Mouse (Mus musculus) bone marrow, adult 2 months (tissue): ENCODE measurements around the gene Tmem266. TPM values are rescaled to one million over a fixed set of nuclear protein-coding genes. Genes with fewer than 3 reads are reported as not detected.

Experiments used
- H3K27ac ChIP-seq: fragments of 200-500 bp; 2 replicates; pipeline ENCODE4 v1.5.1; 2012; ENCODE audit warnings: low read depth, mild to moderate bottlenecking, control low read depth, inconsistent platforms, low read length; ENCODE audit not compliant: control insufficient read depth, poor library complexity, insufficient read depth
- H3K4me1 ChIP-seq: fragments of 200-500 bp; 2 replicates; pipeline ENCODE4 v1.6.1; 2011; ENCODE audit warnings: low read length; ENCODE audit not compliant: control insufficient read depth, insufficient read depth
- H3K4me3 ChIP-seq: fragments of 200-500 bp; replicated peaks from 2 replicates; pipeline ENCODE3; 2011; ENCODE audit warnings: mild to moderate bottlenecking, low read depth, low read length, control low read depth; ENCODE audit not compliant: control insufficient read depth
- CTCF ChIP-seq: fragments of 200-500 bp; IDR thresholded peaks from 2 replicates; pipeline ENCODE4 v1.5.1; 2011; ENCODE audit warnings: low read length, control low read depth; ENCODE audit not compliant: control insufficient read depth, insufficient read depth
- POLR2A ChIP-seq: fragments of 200-500 bp; IDR thresholded peaks from 2 replicates; pipeline ENCODE4 v1.6.1; 2011; ENCODE audit warnings: low read depth, mild to moderate bottlenecking, control low read depth, low read length, borderline replicate concordance; ENCODE audit not compliant: control insufficient read depth
- WGBS: fragments of 180-500 bp; shearing (Covaris S2); methylation state at CpG from one replicate; pipeline ENCODE4 v1.1.7; 2018; 5-methylcytosine and 5-hydroxymethylcytosine counted together
- polyA plus RNA-seq: library from polyadenylated mRNA; stranded (reverse); fragments of >200 nt; gene quantifications from 2 replicates; pipeline ENCODE4 v1.2.4, GENCODE M21; 2011; ENCODE audit warnings: low replicate concordance; ENCODE audit not compliant: missing spikeins, insufficient read depth, insufficient read length

Gene Tmem266
- polyA plus RNA-seq, 1 experiment = not detected

DNA sequence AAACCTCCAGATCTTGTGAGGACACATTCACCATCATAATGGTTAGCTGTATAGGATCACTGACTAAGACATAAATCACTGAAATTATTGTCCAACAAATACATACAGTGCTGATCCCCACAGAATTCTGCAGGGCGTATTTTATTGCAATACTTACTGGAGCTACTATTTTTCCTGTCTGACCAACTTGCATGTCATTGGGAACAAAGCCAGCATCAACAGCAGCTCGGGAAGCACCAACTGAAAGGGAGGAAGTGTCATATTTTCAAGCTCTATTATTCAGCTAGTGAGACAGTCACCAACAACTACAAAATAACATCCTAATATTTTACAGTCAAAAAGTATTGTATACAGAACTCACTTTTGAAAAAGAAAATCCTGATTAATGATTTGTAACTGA, 155.4 kb downstream of the Tmem266 start:
- H3K4me3 ChIP-seq = no peak overlapping the region
- TF ChIP-seq CTCF = no peak
- TF ChIP-seq POLR2A = no peak
- H3K4me1 ChIP-seq = no peaks in the 10 kb centered on the region
- no peak overlapping the region for H3K27ac ChIP-seq
- 68% methylated on average over 2 of the region's 2 CpGs for WGBS

Other genes starting within 250 kb of the Tmem266 start
- 9.0 and 13.1 TPM in 2 replicates for gene Ube2q2, start 178.1 kb upstream of the Tmem266 start, polyA plus RNA-seq
- 12.6 and 19.8 TPM in 2 replicates for gene Fbxo22, start 118.0 kb upstream of the Tmem266 start, polyA plus RNA-seq
- gene Nrg4, start 69 bp upstream of the Tmem266 start, polyA plus RNA-seq = 1.2 and 1.8 TPM in 2 replicates
- 27.6 and 28.8 TPM in 2 replicates for gene Etfa, start 185.3 kb downstream of the Tmem266 start, polyA plus RNA-seq
- not detected in 2 replicates for gene Isl2, start 211.8 kb downstream of the Tmem266 start, polyA plus RNA-seq